Mouse (Mus musculus) cerebellum, postnatal 14 days (tissue): ENCODE measurements around the gene Meis1.

ENCODE experiments used
- DNase-seq, 2 experiments: peaks; one replicate each; pipeline ENCODE4 v3.0.0; 2021; ENCODE audit warnings: mixed read lengths in 2 of 2

Gene Meis1

DNA sequence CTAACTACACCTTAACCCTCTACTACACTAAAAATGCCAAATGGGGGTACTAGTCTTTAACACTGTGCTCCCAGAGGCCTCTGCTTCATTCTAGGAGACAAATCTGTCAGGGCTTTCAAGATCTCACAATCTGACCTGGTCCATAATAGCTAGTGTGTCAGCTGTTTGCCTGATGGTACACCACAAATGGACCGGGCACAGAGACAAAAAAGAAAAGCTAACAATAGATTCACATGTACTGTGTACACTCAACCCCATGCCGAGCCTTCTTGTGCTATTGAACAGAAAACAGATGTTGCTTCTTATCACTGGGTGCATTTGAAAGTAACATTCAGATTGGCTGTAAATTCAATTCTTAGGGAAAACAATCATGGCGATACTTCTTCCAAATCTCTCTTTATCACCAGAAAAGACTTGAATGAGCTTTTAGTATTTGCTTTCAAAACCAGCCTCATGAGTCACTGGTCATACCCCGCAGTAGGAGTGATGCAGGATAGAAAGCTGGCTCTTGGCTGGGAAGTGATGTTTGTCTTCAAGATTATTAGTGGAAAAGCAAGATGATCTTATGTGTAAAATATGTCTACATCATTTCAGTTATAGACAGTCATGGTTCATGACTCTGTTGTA lies 30.0 kb downstream of the Meis1 start:
- no peak for DNase-seq

DNA sequence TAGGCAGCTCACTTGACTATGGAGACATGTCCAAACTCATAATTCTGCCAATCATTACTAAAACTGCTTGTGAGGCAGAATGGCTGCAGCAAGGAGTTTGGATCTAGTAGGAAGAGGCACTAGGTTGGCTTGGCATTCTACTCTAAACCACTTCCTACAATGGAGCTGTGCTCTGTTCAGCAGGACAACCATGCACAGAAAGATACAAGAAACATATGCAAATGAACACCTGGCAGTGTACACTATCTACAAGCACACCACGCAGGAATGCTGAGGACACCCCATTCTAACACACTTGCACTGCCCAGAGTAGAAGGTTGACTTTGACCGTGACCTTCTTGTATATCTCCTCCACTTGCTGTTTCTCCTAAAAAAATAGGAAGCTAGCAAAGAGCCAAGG lies 35.0 kb downstream of the Meis1 start:
- no peak for DNase-seq

GRCm38 (mm10) chr11:18983294-18983693 lies 35.5 kb downstream of the Meis1 start:
- no peak for DNase-seq

DNA sequence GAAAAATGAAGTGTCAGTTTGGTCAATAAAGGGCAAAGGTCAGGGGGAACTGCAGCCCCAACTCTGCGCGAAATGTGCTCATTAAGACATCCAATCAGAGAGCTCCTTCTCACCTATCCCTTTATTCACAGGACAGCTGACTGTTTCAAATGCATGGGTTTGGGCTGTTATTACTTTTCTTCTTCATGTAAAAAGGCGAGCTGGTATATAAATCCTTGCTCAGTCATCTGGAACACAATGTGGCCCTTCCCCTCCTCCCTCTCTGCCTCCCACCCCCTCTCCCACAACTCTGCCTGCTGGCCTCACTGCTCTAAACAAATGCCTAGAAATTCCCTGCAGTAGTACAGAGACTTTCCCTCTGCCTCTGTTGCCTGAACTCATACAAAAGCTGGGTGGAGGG lies 36.5 kb downstream of the Meis1 start:
- no peak for DNase-seq

DNA sequence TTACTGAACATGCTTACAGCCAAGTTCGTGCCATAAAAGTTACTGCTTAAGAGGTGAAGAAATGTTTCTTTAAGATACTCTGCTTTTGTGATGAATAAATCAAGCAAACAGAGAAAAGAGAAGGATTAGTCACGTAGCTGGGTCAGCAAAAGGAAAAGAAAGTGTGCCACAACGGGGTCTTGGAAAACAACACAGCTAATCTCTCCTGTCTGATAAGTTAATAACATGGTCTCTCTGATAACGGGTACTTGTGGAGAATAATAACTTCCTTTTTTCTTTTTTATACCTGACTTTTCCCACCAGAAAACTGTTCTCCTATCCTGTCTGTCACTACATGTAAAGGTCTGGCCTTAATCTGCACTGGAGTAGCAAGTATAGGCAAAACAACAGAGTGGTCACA lies 37.4 kb downstream of the Meis1 start:
- no peak for DNase-seq

- no peak for DNase-seq
Observed at GRCm38 (mm10) chr11:18980615-18981014, 38.2 kb downstream of the Meis1 start.

GRCm38 (mm10) chr11:18975087-18975486 lies 43.7 kb downstream of the Meis1 start:
- DNase-seq, result no peak

- no peak for DNase-seq
Observed at GRCm38 (mm10) chr11:18973808-18974207, 45.0 kb downstream of the Meis1 start.

GRCm38 (mm10) chr11:18972968-18973367 lies 45.8 kb downstream of the Meis1 start:
- no peak for DNase-seq

GRCm38 (mm10) chr11:18971551-18971950 lies 47.2 kb downstream of the Meis1 start:
- peak; percentile 23 to 38 for DNase-seq

- no peak for DNase-seq
Observed at GRCm38 (mm10) chr11:18969920-18970336, 48.9 kb downstream of the Meis1 start.

- no peak for DNase-seq
Observed at GRCm38 (mm10) chr11:18964418-18964817, 54.4 kb downstream of the Meis1 start.

DNA sequence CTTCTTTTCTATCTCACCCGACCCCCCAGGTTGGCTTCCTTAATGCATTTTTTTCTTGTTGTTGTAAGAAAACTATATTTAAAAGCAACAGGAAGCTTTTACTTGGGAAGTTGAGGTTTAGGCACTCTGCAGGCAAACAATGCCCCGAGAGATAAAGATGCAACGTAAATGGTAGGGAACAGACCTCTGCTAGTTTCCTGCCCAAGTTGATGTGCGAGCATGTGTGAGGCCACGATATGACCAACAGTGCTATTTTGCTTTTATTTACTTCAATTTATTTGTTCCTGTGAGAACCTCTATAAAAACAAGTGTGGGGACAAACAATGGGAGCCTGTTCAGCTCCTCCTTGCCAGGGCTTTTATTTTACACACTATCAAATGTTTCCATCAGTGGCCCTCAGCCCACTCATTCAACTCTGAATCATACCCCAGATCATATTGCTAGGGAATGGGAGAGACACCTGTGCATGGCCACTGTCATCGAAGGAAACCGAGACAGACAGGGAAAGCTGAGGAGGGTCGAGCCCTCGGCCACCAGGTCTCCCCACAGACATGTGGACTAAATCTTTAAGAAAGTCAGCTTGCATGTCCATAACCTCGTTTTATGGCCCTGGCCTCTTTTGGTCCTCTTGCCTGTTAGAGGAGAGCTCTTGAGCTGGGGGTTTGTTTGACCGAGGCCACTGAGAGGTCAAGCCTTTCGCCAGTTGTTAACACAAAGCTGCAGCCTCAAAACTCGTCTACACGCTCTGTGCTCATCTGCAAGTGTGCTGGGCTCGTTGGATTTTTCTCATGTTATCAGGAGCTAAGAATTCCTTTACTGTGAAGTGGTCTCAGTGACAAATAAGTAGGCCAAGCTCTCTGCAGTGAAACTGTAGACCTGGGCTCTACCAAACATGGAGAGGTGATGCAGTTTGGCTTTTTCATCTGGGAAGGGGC lies 55.3 kb downstream of the Meis1 start:
- DNase-seq, result no peak

- DNase-seq, result no peak
Observed at GRCm38 (mm10) chr11:18959465-18959864, 59.3 kb downstream of the Meis1 start.

DNA sequence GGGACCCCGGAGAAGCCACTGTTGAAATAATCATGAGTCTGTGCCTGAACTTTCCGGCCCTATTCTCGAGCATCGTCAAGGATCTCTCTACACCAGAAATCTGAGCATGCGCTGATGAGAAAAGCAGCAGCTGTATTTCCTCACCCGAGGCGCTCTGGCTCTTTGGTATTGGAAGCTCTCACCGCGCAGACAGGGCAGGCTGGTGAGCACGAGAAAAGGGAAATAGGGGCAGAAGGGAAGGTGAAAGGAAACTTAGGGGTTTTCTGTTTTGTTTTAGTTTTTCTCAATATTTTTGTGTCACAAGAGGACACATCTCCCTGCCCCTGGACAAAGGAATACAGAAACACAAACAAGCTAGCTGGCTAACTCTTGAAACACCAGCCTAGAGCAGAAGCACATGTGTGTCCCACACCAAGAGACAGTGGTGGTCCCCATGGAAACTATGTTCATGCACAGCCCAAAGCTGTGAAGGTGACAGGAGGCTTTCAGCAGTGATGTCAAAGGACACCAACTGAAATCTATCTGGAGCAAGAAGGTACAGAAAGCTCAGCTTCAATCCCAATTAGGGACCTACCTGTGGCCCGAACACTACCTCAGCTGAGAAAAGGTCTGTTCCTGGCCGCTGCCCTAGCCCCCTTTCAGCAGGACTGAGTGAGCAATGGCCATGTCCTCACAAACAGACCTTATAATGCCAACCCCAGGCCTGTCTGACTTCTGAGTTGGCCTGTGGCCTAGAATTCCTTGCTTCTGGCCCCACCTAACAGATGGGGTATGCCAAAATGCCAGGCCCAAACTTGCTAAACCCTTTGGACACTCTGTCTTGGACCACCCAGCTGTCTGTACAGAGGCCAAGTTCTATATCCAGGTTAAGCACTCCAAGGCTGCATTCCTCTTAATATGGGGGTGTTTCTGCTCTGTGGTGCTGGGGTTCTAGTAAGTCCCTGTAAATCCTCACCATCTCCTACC lies 60.7 kb downstream of the Meis1 start:
- DNase-seq, result peak; percentile 40 to 48

DNA sequence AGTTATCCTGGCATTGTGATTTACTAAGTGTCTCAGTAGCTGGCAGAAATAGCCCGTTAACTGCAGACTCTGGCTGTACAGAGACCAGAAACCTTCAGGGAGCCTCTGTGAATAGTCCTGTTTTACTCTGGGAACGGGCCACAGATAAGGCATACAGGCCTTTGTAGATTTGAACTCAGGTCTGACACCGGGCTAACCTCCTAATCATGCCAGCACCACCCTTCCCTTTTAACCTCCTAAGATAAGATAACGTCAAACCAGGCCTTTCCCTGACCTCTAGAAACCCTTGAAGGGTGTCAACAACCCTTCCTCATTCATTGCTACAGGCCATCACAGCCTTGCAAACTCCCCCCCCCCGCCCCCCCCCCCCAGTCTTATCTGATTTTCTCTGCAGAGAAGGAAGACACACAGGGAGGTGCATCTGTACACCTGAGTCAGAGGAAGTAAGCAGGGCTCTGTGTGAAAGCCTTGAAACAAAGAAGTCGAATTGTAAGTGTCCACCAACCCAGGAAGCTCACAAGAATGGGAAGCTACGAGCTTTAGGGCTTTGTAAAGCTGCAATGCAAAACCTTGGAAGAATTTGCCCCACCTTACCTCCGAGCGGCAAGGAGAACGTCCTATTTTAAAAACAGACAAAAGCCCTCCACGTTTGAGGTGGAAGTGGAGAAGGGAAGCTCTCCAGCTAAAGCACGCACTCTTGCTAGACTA lies 61.5 kb downstream of the Meis1 start:
- no peak for DNase-seq

DNA sequence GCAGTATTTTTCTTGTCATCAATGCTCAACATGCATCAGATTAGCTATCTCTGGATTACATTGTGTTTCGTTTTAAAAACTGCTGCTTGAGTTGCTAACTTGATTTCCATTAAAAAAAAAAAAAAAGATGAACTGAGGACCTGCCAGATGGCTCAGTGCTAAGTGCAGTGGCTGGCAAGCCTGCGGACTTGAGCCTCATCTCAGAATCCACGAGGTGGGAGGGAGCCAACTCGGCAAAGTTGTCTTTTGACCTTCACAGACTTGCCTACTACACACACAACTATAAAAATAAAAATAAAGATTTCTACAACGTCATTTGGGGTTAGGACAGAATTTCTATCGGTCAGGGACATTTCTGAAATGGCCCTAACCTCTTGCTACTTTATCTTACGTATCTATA lies 62.8 kb downstream of the Meis1 start:
- peak; percentile 49 to 66 for DNase-seq

DNA sequence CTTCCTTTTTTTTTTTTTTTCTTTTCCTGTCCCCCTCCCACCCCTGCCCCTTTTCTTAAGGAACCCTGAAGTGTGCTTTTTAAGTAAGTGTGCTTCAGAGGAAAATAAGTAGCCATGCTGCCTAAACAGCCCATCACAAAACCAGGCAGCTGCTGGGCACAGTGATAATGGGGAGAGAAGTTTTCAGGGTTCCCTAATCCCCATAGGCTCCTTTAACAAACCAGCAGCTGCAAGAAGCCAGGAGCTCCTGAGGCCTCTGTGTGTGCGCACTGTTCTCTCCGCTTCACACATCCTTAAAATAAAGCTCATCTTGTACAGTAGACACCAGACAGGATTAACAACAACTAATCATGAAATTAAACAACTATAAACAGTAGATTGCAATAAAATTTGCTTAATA lies 63.9 kb downstream of the Meis1 start:
- DNase-seq, result no peak

GRCm38 (mm10) chr11:18953892-18954291 lies 64.9 kb downstream of the Meis1 start:
- no peak for DNase-seq

- no peak for DNase-seq
Observed at GRCm38 (mm10) chr11:18948600-18949295, 70.0 kb downstream of the Meis1 start.

- no peak for DNase-seq
Observed at GRCm38 (mm10) chr11:18947434-18947833, 71.4 kb downstream of the Meis1 start.

DNA sequence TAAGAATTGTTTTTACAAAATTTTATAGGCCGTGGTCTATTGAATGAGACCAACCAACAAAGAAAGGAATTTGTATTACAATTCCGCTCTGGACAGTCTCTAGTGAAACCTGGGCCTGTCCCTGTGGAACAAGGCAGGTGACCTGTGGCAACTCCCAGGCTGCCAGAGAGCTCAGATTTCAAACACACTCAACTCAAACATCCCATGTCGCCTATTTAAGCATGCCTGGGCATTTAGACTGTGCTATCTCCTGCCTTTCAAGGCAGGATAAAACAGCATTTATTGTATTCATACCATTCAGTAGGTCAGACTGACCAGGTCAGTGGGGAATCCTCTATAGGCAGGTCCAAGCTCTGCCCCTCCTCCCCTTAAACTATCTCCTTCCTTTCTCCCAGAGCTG lies 73.0 kb downstream of the Meis1 start:
- no peak for DNase-seq
